Mouse (Mus musculus): ENCODE measurements around the gene Shroom3. TPM values are rescaled to one million over a fixed set of nuclear protein-coding genes. Genes with fewer than 3 reads are reported as not detected.

Shroom3 gene
- polyA plus RNA-seq, 1 experiment from 2014 or later: not detected

DNA sequence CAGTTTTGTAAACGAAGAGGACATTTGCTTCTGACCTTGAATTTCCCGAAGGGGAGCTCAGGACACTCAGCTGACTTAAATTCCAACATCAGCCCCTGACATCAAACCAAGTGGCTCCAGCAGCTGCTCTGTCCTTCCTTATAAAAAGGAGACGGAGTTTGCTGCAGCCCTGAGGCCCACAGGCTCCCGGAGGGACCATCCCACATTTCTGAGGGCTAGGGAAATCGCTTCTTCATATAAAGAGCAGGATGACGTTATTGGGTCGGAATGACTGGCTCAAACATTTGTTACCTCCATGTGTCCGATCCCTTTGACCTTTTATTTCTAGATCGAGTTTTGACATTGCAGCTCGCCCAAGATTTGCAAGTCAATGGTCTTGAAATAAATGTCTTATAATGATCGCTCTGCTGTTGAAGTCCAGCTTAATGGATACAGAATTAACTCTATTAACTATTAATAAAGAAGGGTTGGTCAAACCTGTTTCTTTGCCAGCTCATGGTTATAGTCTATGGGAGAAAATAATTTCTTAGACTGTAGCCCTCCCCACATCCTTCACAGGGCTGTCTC lies 102.7 kb downstream of the Shroom3 start:
- no peaks in the 10 kb centered on the region for H3K36me3 ChIP-seq (ENCODE audit: inconsistent target)
- WGBS (ENCODE audit: missing documents): 90% methylated on average over 11 of the region's 11 CpGs
- H3K79me2 ChIP-seq (ENCODE audit: inconsistent target): no peaks in the 10 kb centered on the region
- no peak overlapping the region for H3K4me3 ChIP-seq (ENCODE audit: inconsistent target)
- no peak overlapping the region for H3K27ac ChIP-seq

GRCm38 (mm10) chr5:92788990-92789389 lies 105.8 kb downstream of the Shroom3 start:
- H3K4me3 ChIP-seq (ENCODE audit: inconsistent target): no peak overlapping the region
- H3K36me3 ChIP-seq (ENCODE audit: inconsistent target): no peaks in the 10 kb centered on the region
- 58% methylated on average over 8 of the region's 8 CpGs for WGBS (ENCODE audit: missing documents)
- no peaks in the 10 kb centered on the region for H3K79me2 ChIP-seq (ENCODE audit: inconsistent target)
- no peak overlapping the region for H3K27ac ChIP-seq

- Histone ChIP-seq H3K4me3 (ENCODE audit: inconsistent target) (no peak overlapping the region), H3K79me2 (ENCODE audit: inconsistent target) (no peaks in the 10 kb centered on the region), H3K36me3 (ENCODE audit: inconsistent target) (no peaks in the 10 kb centered on the region), H3K27ac (no peak overlapping the region)
- WGBS (ENCODE audit: missing documents): 82% methylated on average over 10 of the region's 11 CpGs
Measured at GRCm38 (mm10) chr5:92796089-92796990, 113.1 kb downstream of the Shroom3 start.

GRCm38 (mm10) chr5:92797981-92798380 lies 114.7 kb downstream of the Shroom3 start:
- H3K79me2 ChIP-seq (ENCODE audit: inconsistent target): no peaks in the 10 kb centered on the region
- H3K27ac ChIP-seq: no peak overlapping the region
- no peaks in the 10 kb centered on the region for H3K36me3 ChIP-seq (ENCODE audit: inconsistent target)
- no peak overlapping the region for H3K4me3 ChIP-seq (ENCODE audit: inconsistent target)
- WGBS (ENCODE audit: missing documents): 67% methylated on average over 3 of the region's 3 CpGs

DNA sequence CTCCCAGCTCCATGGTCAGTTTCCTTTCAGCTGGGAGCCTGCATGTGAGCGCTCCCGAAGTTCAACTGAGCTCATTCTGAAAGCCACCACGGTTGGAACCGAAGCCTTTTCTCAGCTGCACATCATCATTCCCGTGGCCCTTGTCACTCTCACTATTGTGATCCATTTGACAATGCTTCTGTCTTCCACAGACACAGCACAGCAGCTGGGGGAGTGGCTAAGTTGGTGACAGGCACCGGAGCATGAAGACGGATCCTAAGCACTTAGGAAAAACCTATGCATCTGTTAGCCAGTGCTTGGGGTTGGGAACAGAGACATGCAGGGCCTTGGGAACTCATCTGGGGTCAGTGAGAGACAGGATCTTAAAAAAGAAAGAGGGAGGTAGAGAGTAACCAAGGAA lies 121.1 kb downstream of the Shroom3 start:
- H3K27ac ChIP-seq: no peak overlapping the region
- H3K79me2 ChIP-seq (ENCODE audit: inconsistent target): no peaks in the 10 kb centered on the region
- H3K36me3 ChIP-seq (ENCODE audit: inconsistent target): no peaks in the 10 kb centered on the region
- WGBS (ENCODE audit: missing documents): 79% methylated on average over 7 of the region's 7 CpGs
- no peak overlapping the region for H3K4me3 ChIP-seq (ENCODE audit: inconsistent target)

DNA sequence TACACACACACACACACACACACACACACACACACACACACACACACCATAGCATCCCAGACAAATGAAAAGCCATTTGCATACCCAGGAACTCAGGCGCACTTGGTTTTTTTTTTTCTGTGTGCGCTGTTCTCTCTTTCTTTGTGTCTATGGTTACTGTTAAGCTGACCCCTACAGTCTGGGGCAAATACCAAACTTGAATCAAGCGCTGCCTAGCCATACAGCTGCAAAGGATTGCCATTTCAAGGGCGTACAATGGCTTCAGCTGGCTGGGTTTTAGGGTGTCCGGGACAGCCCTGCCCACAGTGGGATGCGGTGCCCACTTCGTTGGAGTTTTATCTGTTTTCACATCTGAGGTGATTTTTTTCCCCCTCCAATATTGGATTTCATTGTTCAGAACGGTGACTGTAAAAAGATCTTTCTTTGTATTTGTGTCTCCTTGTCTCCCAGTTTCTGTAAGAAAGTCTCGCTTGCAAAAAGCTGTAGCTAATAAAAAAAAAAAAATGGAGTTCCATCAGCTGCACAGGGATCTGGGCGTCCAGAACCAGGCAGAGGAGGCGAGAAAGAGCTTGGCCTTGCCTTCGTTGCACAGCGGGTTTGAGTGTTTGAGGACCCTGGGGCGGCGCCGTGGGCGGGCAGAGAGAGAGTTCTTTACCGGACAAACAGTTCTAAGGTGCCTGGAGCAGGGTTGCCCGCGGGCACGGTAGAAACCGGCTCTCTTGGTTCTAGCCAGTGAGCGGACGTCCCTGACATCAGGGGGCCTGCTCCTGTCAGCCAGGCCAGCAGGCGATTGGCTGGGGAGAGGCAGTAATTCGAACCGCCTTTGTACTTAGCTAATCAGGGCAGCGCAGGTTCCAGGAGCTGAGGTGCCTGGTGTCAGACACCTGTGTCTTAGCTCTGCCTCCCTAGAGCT lies 125.5 kb downstream of the Shroom3 start:
- no peaks in the 10 kb centered on the region for H3K79me2 ChIP-seq (ENCODE audit: inconsistent target)
- no peak overlapping the region for H3K4me3 ChIP-seq (ENCODE audit: inconsistent target)
- no peak overlapping the region for H3K27ac ChIP-seq
- H3K36me3 ChIP-seq (ENCODE audit: inconsistent target): no peaks in the 10 kb centered on the region
- 19% methylated on average over 27 of the region's 28 CpGs for WGBS (ENCODE audit: missing documents)

DNA sequence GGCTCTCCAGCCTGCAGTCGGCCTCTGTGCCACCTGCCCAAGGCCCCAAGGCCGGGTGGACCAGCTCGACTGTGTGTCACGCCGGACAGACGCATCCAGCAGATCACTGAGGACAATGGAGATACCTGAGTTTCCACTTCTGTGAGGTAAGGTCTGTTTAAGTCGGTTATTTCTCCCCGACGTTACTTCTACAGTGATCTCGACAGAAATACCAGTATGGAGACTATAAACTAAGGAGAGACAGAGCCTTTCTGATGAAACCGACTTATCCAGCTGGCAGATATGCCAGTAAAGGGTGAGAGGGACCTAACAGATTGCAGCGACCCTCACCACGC lies 126.1 kb downstream of the Shroom3 start:
- no peak overlapping the region for H3K4me3 ChIP-seq (ENCODE audit: inconsistent target)
- no peak overlapping the region for H3K27ac ChIP-seq
- WGBS (ENCODE audit: missing documents): 56% methylated on average over 13 of the region's 13 CpGs
- no peaks in the 10 kb centered on the region for H3K36me3 ChIP-seq (ENCODE audit: inconsistent target)
- H3K79me2 ChIP-seq (ENCODE audit: inconsistent target): no peaks in the 10 kb centered on the region

DNA sequence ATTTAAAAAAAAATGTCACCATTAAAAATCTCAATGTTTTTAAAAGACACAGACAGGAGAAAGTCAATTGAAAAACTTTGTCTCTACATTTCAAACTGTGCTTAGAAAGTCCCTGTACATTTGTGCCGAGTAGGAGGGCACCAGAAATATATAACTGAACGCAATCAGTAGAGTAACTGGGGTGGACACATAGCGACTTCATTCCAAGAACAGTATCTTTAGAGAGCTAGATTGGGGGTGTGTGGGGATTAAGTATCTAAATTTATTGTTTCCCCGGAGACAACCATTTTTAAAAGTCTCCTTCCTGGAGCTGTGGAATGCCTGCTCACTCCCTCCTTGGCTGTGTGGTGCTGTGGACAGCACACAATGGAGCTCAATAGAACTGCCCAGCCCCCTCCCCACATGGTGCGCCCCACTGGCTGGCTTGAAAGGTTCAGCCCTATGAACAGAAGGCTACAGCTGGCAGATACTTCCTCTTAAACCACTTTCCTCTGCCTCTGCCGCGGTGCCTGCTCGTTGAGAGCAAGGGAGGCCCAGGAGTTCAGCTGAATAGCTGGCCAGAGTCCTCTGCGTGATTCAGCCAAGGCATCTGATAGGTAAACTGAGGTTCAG lies 127.8 kb downstream of the Shroom3 start:
- no peak overlapping the region for H3K4me3 ChIP-seq (ENCODE audit: inconsistent target)
- H3K27ac ChIP-seq: no peak overlapping the region
- 9% methylated on average over 9 of the region's 9 CpGs for WGBS (ENCODE audit: missing documents)
- no peaks in the 10 kb centered on the region for H3K36me3 ChIP-seq (ENCODE audit: inconsistent target)
- no peaks in the 10 kb centered on the region for H3K79me2 ChIP-seq (ENCODE audit: inconsistent target)

GRCm38 (mm10) chr5:92811761-92812160 lies 128.5 kb downstream of the Shroom3 start:
- no peak overlapping the region for H3K4me3 ChIP-seq (ENCODE audit: inconsistent target)
- H3K79me2 ChIP-seq (ENCODE audit: inconsistent target): no peaks in the 10 kb centered on the region
- H3K27ac ChIP-seq: no peak overlapping the region
- WGBS (ENCODE audit: missing documents): 87% methylated on average over 7 of the region's 7 CpGs
- no peaks in the 10 kb centered on the region for H3K36me3 ChIP-seq (ENCODE audit: inconsistent target)

DNA sequence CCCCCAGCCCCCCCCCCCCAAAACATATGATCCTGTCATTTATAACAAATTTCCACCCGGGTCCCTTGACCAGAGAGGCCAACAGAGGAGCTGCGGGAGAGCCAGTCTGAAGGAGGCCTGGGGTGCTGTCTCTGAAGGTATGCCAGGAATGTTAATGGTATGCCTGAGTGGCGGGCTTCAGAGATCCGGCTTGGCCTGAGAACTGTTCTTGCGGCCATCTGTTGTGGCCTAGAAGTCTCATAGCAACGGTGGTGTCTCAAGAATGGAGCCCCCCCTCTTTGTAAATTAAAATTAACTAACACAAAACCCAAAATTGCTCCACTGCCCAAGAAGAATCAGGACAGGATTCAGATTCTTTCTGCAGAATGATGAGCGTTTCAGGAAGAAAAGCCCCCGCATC lies 129.7 kb downstream of the Shroom3 start:
- Histone ChIP-seq H3K79me2 (ENCODE audit: inconsistent target) (no peaks in the 10 kb centered on the region), H3K4me3 (ENCODE audit: inconsistent target) (no peak overlapping the region), H3K27ac (no peak overlapping the region), H3K36me3 (ENCODE audit: inconsistent target) (no peaks in the 10 kb centered on the region)
- 82% methylated on average over 8 of the region's 8 CpGs for WGBS (ENCODE audit: missing documents)

DNA sequence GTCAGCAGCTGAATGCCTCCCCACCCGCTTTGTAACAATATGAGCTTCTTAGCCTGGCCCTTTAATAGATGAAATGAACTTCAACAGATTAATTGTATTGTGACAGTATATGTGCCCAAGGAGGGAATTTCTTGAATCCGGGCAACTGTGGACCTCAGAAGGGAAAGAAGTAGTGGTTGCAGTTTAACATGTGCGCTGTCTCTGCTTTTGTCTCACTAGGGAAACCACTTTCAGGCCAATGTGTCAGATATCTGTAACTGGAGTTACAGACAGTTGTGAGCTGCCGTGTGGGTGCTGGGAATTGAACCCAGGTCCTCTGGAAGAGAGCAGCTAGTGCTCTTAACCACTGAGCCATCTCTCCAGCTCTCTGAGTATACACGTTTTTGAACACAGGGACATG lies 130.3 kb downstream of the Shroom3 start:
- no peaks in the 10 kb centered on the region for H3K36me3 ChIP-seq (ENCODE audit: inconsistent target)
- WGBS (ENCODE audit: missing documents): 98% methylated on average over 5 of the region's 5 CpGs
- H3K27ac ChIP-seq: no peak overlapping the region
- no peak overlapping the region for H3K4me3 ChIP-seq (ENCODE audit: inconsistent target)
- H3K79me2 ChIP-seq (ENCODE audit: inconsistent target): no peaks in the 10 kb centered on the region

- Histone ChIP-seq H3K79me2 (ENCODE audit: inconsistent target) (no peaks in the 10 kb centered on the region), H3K4me3 (ENCODE audit: inconsistent target) (no peak overlapping the region), H3K36me3 (ENCODE audit: inconsistent target) (no peaks in the 10 kb centered on the region), H3K27ac (no peak overlapping the region)
- WGBS (ENCODE audit: missing documents): 95% methylated on average over 3 of the region's 3 CpGs
Measured at GRCm38 (mm10) chr5:92814621-92815020, 131.4 kb downstream of the Shroom3 start.

DNA sequence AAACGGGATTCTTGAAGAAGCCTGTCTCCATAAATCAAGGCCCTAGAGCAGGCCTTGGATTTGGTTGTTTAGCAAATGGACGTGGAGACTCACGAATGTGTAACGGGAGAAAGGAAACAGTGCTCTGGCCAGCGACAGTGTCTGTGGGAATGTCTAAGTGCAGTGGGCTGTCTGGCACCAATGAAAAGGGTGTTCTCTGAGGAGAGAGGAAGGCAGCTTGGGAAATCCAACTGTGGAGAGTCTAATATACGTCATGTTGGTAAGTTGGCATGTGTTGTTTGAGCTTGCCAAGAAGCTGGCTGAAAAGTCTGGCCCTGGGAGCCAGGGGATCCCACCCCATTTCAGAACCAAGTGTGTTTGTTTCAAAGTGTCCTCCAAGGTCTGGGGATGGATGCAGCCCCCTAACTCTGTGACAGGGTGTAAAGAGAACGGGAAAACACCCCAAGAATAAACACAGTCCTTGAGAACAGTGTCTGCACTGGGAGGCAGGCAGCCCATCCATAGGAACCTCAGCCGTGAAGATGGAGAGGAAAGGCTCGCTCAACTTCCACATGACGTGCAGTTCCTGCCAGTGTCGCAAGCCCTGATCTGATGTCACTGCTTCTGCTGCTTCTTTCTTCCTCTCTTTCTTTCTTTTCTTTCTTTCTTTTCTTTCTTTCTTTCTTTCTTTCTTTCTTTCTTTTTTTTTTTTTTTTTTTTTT lies 134.0 kb downstream of the Shroom3 start:
- H3K36me3 ChIP-seq (ENCODE audit: inconsistent target): no peaks in the 10 kb centered on the region
- WGBS (ENCODE audit: missing documents): 77% methylated on average over 11 of the region's 11 CpGs
- no peak overlapping the region for H3K27ac ChIP-seq
- H3K79me2 ChIP-seq (ENCODE audit: inconsistent target): no peaks in the 10 kb centered on the region
- H3K4me3 ChIP-seq (ENCODE audit: inconsistent target): no peak overlapping the region

GRCm38 (mm10) chr5:92821370-92821769 lies 138.1 kb downstream of the Shroom3 start:
- Histone ChIP-seq H3K79me2 (ENCODE audit: inconsistent target) (no peaks in the 10 kb centered on the region), H3K27ac (no peak overlapping the region), H3K36me3 (ENCODE audit: inconsistent target) (no peaks in the 10 kb centered on the region), H3K4me3 (ENCODE audit: inconsistent target) (no peak overlapping the region)
- 88% methylated on average over 3 of the region's 3 CpGs for WGBS (ENCODE audit: missing documents)

All from macrophage (primary cell).